Mouse (Mus musculus): ENCODE data around the gene Kcnj6. TPM values are rescaled to one million over a fixed set of nuclear protein-coding genes. Genes with fewer than 3 reads are reported as not detected.

Kcnj6 gene
- polyA plus RNA-seq, 1 experiment from 2014 or later, result not detected

GRCm38 (mm10) chr16:94850393-94850792 is 147.1 kb downstream of the Kcnj6 start:
- WGBS, result 54% methylated on average over 14 of the region's 14 CpGs
- no peak for ATAC-seq
- Histone ChIP-seq H3K36me3 (ENCODE audit: control insufficient read depth, insufficient read depth) (no peaks in the 10 kb centered on the region), H3K4me3 (ENCODE audit: low read depth, low read length) (no peak overlapping the region), H3K4me1 (replicated peaks; ENCODE audit: control insufficient read depth, insufficient read depth, low read length) (no peaks in the 10 kb centered on the region), H3K9ac (ENCODE audit: low read depth, low read length) (no peak overlapping the region), H3K27me3 (replicated peaks; ENCODE audit: control insufficient read depth, insufficient read depth, low read length) (no peaks in the 10 kb centered on the region), H3K4me2 (replicated peaks; ENCODE audit: low read depth) (no peak overlapping the region), H3K27ac (ENCODE audit: low read depth, low read length) (no peak overlapping the region), H3K9me3 (ENCODE audit: control insufficient read depth) (no peaks in the 10 kb centered on the region)
- no peak for TF ChIP-seq CTCF (IDR thresholded peaks at IDR 0.05; ENCODE audit: low read depth)

- no peak overlapping the region for H3K4me2 ChIP-seq (replicated peaks; ENCODE audit: low read depth)
- TF ChIP-seq CTCF (IDR thresholded peaks at IDR 0.05; ENCODE audit: low read depth), result no peak
- no peaks in the 10 kb centered on the region for H3K36me3 ChIP-seq (ENCODE audit: control insufficient read depth, insufficient read depth)
- H3K27me3 ChIP-seq (replicated peaks; ENCODE audit: control insufficient read depth, insufficient read depth, low read length), result no peaks in the 10 kb centered on the region
- 86% methylated on average over 5 of the region's 5 CpGs for WGBS
- no peaks in the 10 kb centered on the region for H3K9me3 ChIP-seq (ENCODE audit: control insufficient read depth)
- no peak overlapping the region for H3K27ac ChIP-seq (ENCODE audit: low read depth, low read length)
- ATAC-seq, result no peak
- no peaks in the 10 kb centered on the region for H3K4me1 ChIP-seq (replicated peaks; ENCODE audit: control insufficient read depth, insufficient read depth, low read length)
- no peak overlapping the region for H3K9ac ChIP-seq (ENCODE audit: low read depth, low read length)
- H3K4me3 ChIP-seq (ENCODE audit: low read depth, low read length), result no peak overlapping the region
Observed at GRCm38 (mm10) chr16:94845996-94846395, 151.5 kb downstream of the Kcnj6 start.

- Histone ChIP-seq H3K27ac (ENCODE audit: low read depth, low read length) (no peak overlapping the region), H3K36me3 (ENCODE audit: control insufficient read depth, insufficient read depth) (no peaks in the 10 kb centered on the region), H3K27me3 (replicated peaks; ENCODE audit: control insufficient read depth, insufficient read depth, low read length) (no peaks in the 10 kb centered on the region), H3K4me3 (ENCODE audit: low read depth, low read length) (no peak overlapping the region), H3K4me2 (replicated peaks; ENCODE audit: low read depth) (no peak overlapping the region), H3K4me1 (replicated peaks; ENCODE audit: control insufficient read depth, insufficient read depth, low read length) (no peaks in the 10 kb centered on the region), H3K9ac (ENCODE audit: low read depth, low read length) (no peak overlapping the region), H3K9me3 (ENCODE audit: control insufficient read depth) (no peaks in the 10 kb centered on the region)
- TF ChIP-seq CTCF (IDR thresholded peaks at IDR 0.05; ENCODE audit: low read depth), result no peak
- ATAC-seq, result no peak
- WGBS, result 62% methylated on average over 4 of the region's 4 CpGs
Observed at GRCm38 (mm10) chr16:94844769-94845168, 152.7 kb downstream of the Kcnj6 start.

GRCm38 (mm10) chr16:94839398-94839797 is 158.1 kb downstream of the Kcnj6 start:
- H3K4me2 ChIP-seq (replicated peaks; ENCODE audit: low read depth), result no peak overlapping the region
- no peaks in the 10 kb centered on the region for H3K27me3 ChIP-seq (replicated peaks; ENCODE audit: control insufficient read depth, insufficient read depth, low read length)
- no peak overlapping the region for H3K27ac ChIP-seq (ENCODE audit: low read depth, low read length)
- H3K36me3 ChIP-seq (ENCODE audit: control insufficient read depth, insufficient read depth), result no peaks in the 10 kb centered on the region
- H3K9ac ChIP-seq (ENCODE audit: low read depth, low read length), result no peak overlapping the region
- no peaks in the 10 kb centered on the region for H3K4me1 ChIP-seq (replicated peaks; ENCODE audit: control insufficient read depth, insufficient read depth, low read length)
- H3K9me3 ChIP-seq (ENCODE audit: control insufficient read depth), result no peaks in the 10 kb centered on the region
- H3K4me3 ChIP-seq (ENCODE audit: low read depth, low read length), result no peak overlapping the region
- no peak for ATAC-seq
- TF ChIP-seq CTCF (IDR thresholded peaks at IDR 0.05; ENCODE audit: low read depth), result no peak
- 27% methylated on average over 6 of the region's 6 CpGs for WGBS

- ATAC-seq, result no peak
Observed at GRCm38 (mm10) chr16:94837881-94838280, 159.6 kb downstream of the Kcnj6 start.

GRCm38 (mm10) chr16:94834502-94834901 is 163.0 kb downstream of the Kcnj6 start:
- 87% methylated on average over 9 of the region's 9 CpGs for WGBS

More at GRCm38 (mm10) chr16:94837881-94838280, 159.6 kb downstream of the Kcnj6 start:
- Histone ChIP-seq H3K9ac (ENCODE audit: low read depth, low read length) (no peak overlapping the region), H3K4me1 (replicated peaks; ENCODE audit: control insufficient read depth, insufficient read depth, low read length) (no peaks in the 10 kb centered on the region), H3K27ac (ENCODE audit: low read depth, low read length) (no peak overlapping the region), H3K4me3 (ENCODE audit: low read depth, low read length) (no peak overlapping the region), H3K27me3 (replicated peaks; ENCODE audit: control insufficient read depth, insufficient read depth, low read length) (no peaks in the 10 kb centered on the region), H3K9me3 (ENCODE audit: control insufficient read depth) (no peaks in the 10 kb centered on the region), H3K4me2 (replicated peaks; ENCODE audit: low read depth) (no peak overlapping the region), H3K36me3 (ENCODE audit: control insufficient read depth, insufficient read depth) (no peaks in the 10 kb centered on the region)
- WGBS, result 87% methylated on average over 9 of the region's 9 CpGs
- TF ChIP-seq CTCF (IDR thresholded peaks at IDR 0.05; ENCODE audit: low read depth), result no peak

GRCm38 (mm10) chr16:94828166-94828565 is 169.3 kb downstream of the Kcnj6 start:
- H3K9ac ChIP-seq (ENCODE audit: low read depth, low read length), result no peak overlapping the region
- ATAC-seq, result no peak
- no peaks in the 10 kb centered on the region for H3K9me3 ChIP-seq (ENCODE audit: control insufficient read depth)
- no peak overlapping the region for H3K4me2 ChIP-seq (replicated peaks; ENCODE audit: low read depth)
- no peaks in the 10 kb centered on the region for H3K36me3 ChIP-seq (ENCODE audit: control insufficient read depth, insufficient read depth)
- no peaks in the 10 kb centered on the region for H3K4me1 ChIP-seq (replicated peaks; ENCODE audit: control insufficient read depth, insufficient read depth, low read length)
- no peaks in the 10 kb centered on the region for H3K27me3 ChIP-seq (replicated peaks; ENCODE audit: control insufficient read depth, insufficient read depth, low read length)
- no peak for TF ChIP-seq CTCF (IDR thresholded peaks at IDR 0.05; ENCODE audit: low read depth)
- 88% methylated on average over 18 of the region's 18 CpGs for WGBS
- H3K4me3 ChIP-seq (ENCODE audit: low read depth, low read length), result no peak overlapping the region
- no peak overlapping the region for H3K27ac ChIP-seq (ENCODE audit: low read depth, low read length)

More at GRCm38 (mm10) chr16:94834502-94834901, 163.0 kb downstream of the Kcnj6 start:
- H3K4me1 ChIP-seq (replicated peaks; ENCODE audit: control insufficient read depth, insufficient read depth, low read length), result no peaks in the 10 kb centered on the region
- TF ChIP-seq CTCF (IDR thresholded peaks at IDR 0.05; ENCODE audit: low read depth), result no peak
- H3K9ac ChIP-seq (ENCODE audit: low read depth, low read length), result no peak overlapping the region
- no peaks in the 10 kb centered on the region for H3K36me3 ChIP-seq (ENCODE audit: control insufficient read depth, insufficient read depth)
- no peaks in the 10 kb centered on the region for H3K27me3 ChIP-seq (replicated peaks; ENCODE audit: control insufficient read depth, insufficient read depth, low read length)
- H3K9me3 ChIP-seq (ENCODE audit: control insufficient read depth), result no peaks in the 10 kb centered on the region
- no peak overlapping the region for H3K4me3 ChIP-seq (ENCODE audit: low read depth, low read length)
- H3K27ac ChIP-seq (ENCODE audit: low read depth, low read length), result no peak overlapping the region
- no peak for ATAC-seq
- H3K4me2 ChIP-seq (replicated peaks; ENCODE audit: low read depth), result no peak overlapping the region
